Mouse (Mus musculus): ENCODE measurements around the gene Ppef1. TPM values are rescaled to one million over a fixed set of nuclear protein-coding genes. Genes with fewer than 3 reads are reported as not detected.
A peak's percentile ranks its signal among the peaks of the same experiment; 100 is the strongest.

Gene Ppef1
- polyA plus RNA-seq, 1 experiment: 1.5 TPM

DNA sequence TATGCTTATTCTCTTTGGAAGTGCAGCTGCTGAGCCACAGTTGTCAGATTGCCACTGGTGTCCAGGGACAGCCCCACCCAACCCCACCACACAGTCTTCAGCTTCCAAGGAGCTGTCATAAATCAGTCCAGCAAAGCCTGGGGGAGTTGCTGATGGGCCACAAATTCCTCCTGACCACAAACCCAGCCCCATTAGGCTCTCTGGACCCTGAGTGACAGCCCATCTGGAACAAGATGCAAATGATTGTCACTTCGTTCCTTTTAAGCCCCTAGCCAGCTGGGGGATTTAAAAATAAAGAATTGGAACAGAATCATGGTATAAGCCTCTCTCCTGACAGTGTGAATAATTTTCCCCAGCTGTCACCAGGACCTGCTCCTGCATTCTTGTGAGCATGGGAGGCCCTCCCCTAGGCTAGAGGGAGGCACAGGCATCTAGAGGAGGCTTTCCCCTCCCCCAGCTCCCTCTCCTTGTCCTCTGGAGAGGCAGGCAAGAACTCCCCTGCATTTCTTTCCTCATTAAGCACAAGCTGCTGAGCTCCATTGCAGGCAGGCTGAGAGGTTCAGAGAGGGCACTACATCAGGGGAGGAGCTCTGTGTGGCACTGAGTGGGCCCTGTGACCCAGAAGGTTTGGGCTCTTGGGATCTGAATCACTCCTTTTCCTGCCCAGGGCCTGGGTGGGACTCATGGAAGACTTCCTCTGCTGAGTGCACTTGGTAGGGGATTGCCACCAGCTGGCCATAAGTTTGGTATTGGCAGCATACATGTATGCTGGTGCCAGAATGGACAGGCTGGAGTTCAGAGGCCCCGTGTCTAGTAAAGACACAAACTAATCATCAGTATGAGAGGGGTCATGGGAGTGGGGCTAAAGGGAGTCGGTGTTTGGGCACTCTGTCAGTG is 136.8 kb downstream of the Ppef1 start:
- DNase-seq (ENCODE audit: extremely low spot score in 1 of 2, low spot score in 1 of 2): peak in 1 of 2 experiments; percentile 56

GRCm38 (mm10) chrX:160598055-160598454 is 137.5 kb downstream of the Ppef1 start:
- no peak for DNase-seq (ENCODE audit: extremely low spot score in 1 of 2, low spot score in 1 of 2)

DNA sequence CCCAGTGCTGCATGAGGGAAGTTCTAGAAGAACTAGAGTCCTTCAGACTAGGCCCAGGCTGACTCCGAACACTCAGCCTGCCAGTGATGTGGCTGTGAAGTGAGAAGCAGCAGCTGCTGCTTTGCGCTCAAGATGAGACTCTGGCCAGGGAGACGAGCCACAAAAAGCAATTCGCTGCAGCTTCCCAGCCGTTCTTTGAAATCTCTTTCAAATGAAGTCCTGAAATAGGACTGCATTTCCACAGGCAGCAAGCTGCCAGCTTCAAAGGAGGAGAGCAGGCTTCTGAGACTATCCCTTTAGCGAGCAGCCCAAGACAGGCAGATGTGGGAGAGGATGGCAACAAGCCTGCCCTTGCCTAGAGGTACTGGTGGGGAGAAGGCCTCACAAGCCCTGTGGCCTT is 142.6 kb downstream of the Ppef1 start:
- DNase-seq (ENCODE audit: extremely low spot score in 1 of 2, low spot score in 1 of 2): peak in 1 of 2 experiments; percentile 47

- DNase-seq (ENCODE audit: extremely low spot score in 1 of 2, low spot score in 1 of 2): no peak
Measured at GRCm38 (mm10) chrX:160590147-160590546, 145.4 kb downstream of the Ppef1 start.

GRCm38 (mm10) chrX:160588523-160588922 is 147.0 kb downstream of the Ppef1 start:
- DNase-seq (ENCODE audit: extremely low spot score in 1 of 2, low spot score in 1 of 2): peak in 1 of 2 experiments; percentile 46

DNA sequence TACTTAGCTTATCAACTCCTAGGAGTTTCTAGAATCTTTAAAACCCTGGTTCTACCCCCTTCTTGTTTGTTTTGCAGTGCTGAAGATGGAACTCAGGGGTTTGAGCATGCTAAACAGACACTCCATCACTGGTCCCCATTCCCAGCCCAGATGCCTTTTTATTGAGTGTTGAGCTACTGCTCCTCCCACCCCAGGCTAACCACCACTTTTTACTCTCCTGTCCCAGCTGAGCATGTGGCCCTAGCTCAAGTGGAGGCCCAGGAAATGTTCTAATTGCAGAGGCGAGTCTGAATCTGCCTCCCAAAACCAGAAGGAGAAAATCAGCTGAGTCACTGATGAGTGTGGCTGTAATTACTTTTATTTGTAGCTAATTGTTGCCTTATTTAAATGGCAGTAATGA is 150.5 kb downstream of the Ppef1 start:
- DNase-seq (ENCODE audit: extremely low spot score in 1 of 2, low spot score in 1 of 2): no peak

- DNase-seq (ENCODE audit: extremely low spot score in 1 of 2, low spot score in 1 of 2): no peak
Measured at GRCm38 (mm10) chrX:160584148-160584838, 151.3 kb downstream of the Ppef1 start.

- DNase-seq (ENCODE audit: extremely low spot score in 1 of 2, low spot score in 1 of 2): no peak
Measured at GRCm38 (mm10) chrX:160583589-160583988, 152.0 kb downstream of the Ppef1 start.

Other genes starting within 250 kb of the Ppef1 start
- 30.6 and 35.7 TPM in 2 replicates for gene Phka2, start 233.6 kb downstream of the Ppef1 start, polyA plus RNA-seq (2012; rRNA removed)
- gene Rs1, start 32.2 kb upstream of the Ppef1 start, polyA plus RNA-seq (2012; rRNA removed): 0.02 TPM in 2 replicates
- 0.74 and 0.90 TPM in 2 replicates for gene Gja6, start 171.3 kb upstream of the Ppef1 start, polyA plus RNA-seq (2012; rRNA removed)

Data from frontal cortex, adult 2 months (tissue).